Mouse (Mus musculus) liver, postnatal 0 days (tissue): ENCODE data around the gene Ssr2.

Experiments used
- CTCF ChIP-seq: sonication (generic); IDR thresholded peaks from 2 replicates; pipeline ENCODE4 v1.5.1; 2016; ENCODE audit warnings: antibody characterized with exemption, low read depth
- EP300 ChIP-seq: IDR thresholded peaks from 2 replicates; pipeline ENCODE4 v1.6.1; 2016; ENCODE audit warnings: antibody characterized with exemption, low read depth, mild to moderate bottlenecking

GRCm38 (mm10) chr3:88531348-88532298, 44.1 kb upstream of the Ssr2 start:
- TF ChIP-seq CTCF = no peak
- no peak for TF ChIP-seq EP300
